Mouse (Mus musculus): ENCODE results near the gene Scgb2b27.
"Not testable (repeated sequence)": the region's sequence is repeated elsewhere in the genome, so short reads cannot be mapped to it uniquely, and the experiment has no call there.

The Scgb2b27 gene

DNA sequence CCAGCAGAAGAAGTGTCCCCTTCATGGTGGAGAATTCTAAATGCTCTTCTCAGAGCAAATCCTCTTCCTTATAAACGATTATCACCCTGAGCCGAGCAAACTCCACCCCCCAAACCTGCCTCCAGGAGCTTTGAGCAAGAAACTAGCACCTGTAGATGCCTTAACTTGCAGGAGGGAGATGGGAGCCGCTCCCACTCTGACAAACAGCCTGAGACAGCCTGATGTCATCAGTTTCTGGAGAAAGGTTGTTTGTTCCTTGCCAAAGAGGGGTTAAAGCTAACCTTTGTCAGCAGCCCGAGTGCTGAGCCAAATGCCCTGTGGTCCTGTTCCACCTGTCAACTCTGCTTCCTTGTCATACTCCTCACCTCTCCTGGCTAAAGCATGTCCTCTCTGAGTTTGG lies at the start of gene Scgb2b27:
Gene Scgb2b27 (minus strand): TSS at position 101 of the 400 bp plus-strand sequence.
- no peak for DNase-seq (ENCODE audit: low read depth)

DNA sequence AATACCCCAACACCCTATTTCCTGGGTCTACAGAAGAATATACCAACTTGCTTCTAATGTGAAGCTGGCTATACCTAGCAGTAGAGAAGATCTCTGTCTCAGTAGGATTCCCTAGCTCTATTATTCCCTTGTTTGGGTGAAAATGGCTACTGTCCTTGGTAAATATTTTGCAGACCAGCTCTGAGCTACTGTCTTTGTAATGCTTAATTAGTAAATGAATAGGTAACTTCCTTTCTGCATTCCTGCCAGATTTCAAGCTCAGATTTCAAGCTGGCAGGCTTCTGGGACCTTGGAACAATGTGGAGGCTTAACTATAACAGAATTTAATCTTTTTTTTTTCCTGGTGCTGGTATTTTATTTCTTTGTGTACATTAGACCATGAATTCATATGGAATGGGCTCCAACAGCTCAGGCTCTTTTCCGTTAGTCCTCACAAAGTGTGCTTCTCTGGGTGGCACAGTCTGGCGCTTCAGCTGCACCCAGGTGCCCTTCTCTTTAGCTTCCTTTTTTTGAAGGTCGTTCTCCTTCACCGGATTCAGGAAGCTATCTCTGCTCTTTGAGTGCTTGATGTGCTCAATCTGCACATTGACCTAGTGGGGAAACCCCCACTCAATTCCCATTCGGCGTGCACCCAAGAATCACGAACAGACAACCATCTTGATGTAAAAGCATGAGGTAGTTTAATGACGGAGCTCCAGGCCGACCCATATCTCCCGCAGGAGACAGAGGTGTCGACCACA lies 22.5 kb upstream of the Scgb2b27 start:
- not testable (repeated sequence) for DNase-seq (ENCODE audit: low read depth)

- DNase-seq (ENCODE audit: low read depth), result not testable (repeated sequence)
These were observed 20.8 kb upstream of the Scgb2b27 start for GRCm38 (mm10) chr7:34034579-34034978.

- DNase-seq (ENCODE audit: low read depth), result no peak
These were observed 16.3 kb upstream of the Scgb2b27 start for GRCm38 (mm10) chr7:34030026-34030425.

DNA sequence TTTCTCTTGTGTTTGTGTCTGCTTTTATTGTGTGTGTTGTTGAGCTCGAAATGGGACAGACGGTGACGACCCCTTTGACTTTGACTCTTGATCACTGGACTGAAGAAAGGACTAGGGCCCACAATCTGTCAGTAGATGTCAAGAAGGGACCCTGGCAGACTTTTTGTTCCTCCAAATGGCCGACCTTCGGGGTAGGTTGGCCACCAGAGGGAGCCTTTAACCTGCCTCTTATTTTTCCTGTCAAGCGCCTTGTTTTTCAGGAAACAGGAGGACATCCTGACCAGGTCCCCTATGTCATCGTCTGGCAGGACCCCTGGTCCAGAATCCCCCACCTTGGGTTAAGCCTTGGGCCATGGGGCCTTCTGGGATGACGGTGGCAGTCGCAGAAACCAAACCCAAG lies 13.5 kb upstream of the Scgb2b27 start:
- DNase-seq (ENCODE audit: low read depth), result not testable (repeated sequence)

- no peak for DNase-seq (ENCODE audit: low read depth)
These were observed 11.9 kb upstream of the Scgb2b27 start for GRCm38 (mm10) chr7:34025641-34026040.

DNA sequence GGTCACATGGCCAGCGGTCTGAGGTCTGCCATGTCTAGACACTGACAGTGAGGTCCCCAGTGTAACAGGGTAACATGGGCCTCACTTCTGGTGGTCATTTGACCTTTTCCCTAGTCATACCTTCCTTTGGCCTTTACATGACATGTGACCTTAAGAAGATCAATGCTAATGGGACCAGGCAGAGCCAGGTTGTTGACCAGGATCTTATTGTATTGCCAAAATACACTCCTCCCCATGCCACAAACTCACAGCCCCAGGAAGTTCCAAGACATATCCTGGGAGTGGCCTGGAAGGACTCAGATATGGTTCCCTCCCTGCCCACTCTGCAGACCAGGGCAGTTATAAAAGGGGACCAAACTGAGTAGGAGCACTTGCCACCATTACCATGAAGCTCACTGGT lies 7.4 kb upstream of the Scgb2b27 start, which contains the start of gene Scgb1b27:
Gene Scgb1b27 (plus strand): TSS at position 301 of the 400 bp plus-strand sequence.
- not testable (repeated sequence) for DNase-seq (ENCODE audit: low read depth)

- DNase-seq (ENCODE audit: low read depth), result not testable (repeated sequence)
These were observed 31.5 kb downstream of the Scgb2b27 start for GRCm38 (mm10) chr7:33982281-33982680.
